Mouse (Mus musculus) embryonic facial prominence, embryonic 11.5 days (tissue): ENCODE measurements around the gene Usf2. TPM values are rescaled to one million over a fixed set of nuclear protein-coding genes. Genes with fewer than 3 reads are reported as not detected.
A peak's percentile ranks its signal among the peaks of the same experiment; 100 is the strongest.

Source experiments
- ATAC-seq: fragments of 200-750 bp; cut with Nextera tagmentation; replicated peaks from 2 replicates; pipeline ENCODE4 v1.8.0; 2017; ENCODE audit warnings: low read depth; ENCODE audit not compliant: insufficient number of reproducible peaks, low FRiP score, low TSS enrichment
- DNase-seq: peaks from one replicate; pipeline ENCODE4 v3.0.0-alpha.2; 2015; ENCODE audit warnings: low spot score
- H3K27ac ChIP-seq: fragments of 300-500 bp; sonication (generic); replicated peaks from 2 replicates; pipeline ENCODE4 v1.5.1; 2014; ENCODE audit warnings: mild to moderate bottlenecking, low read depth, low read length, control low read depth
- H3K27me3 ChIP-seq: fragments of 300-500 bp; sonication (generic); 2 replicates; pipeline ENCODE4 v1.6.1; 2014; ENCODE audit warnings: mild to moderate bottlenecking, low read length, moderate library complexity, mixed read lengths; ENCODE audit not compliant: control insufficient read depth, insufficient read depth
- H3K36me3 ChIP-seq: fragments of 300-500 bp; sonication (generic); replicated peaks from 2 replicates; pipeline ENCODE4 v1.6.1; 2014; ENCODE audit warnings: low read depth, mild to moderate bottlenecking, low read length, moderate library complexity, mixed read lengths; ENCODE audit not compliant: control insufficient read depth, insufficient read depth
- H3K4me1 ChIP-seq: fragments of 300-500 bp; sonication (generic); 2 replicates; pipeline ENCODE4 v1.6.1; 2014; ENCODE audit warnings: low read length, mixed read lengths; ENCODE audit not compliant: control insufficient read depth, insufficient read depth
- H3K4me2 ChIP-seq: fragments of 300-500 bp; sonication (generic); 2 replicates; pipeline ENCODE4 v1.6.1; 2014; ENCODE audit warnings: low read depth, mild to moderate bottlenecking, control low read depth, low read length, moderate library complexity
- H3K4me3 ChIP-seq: fragments of 300-500 bp; sonication (generic); 2 replicates; pipeline ENCODE4 v1.5.1; 2014; ENCODE audit warnings: low read depth, low read length, control low read depth
- H3K9ac ChIP-seq: fragments of 300-500 bp; sonication (generic); replicated peaks from 2 replicates; pipeline ENCODE4 v1.6.1; 2014; ENCODE audit warnings: mild to moderate bottlenecking, control low read depth, low read length
- H3K9me3 ChIP-seq: fragments of 300-500 bp; sonication (generic); replicated peaks from 2 replicates; pipeline ENCODE4 v1.6.1; 2016; ENCODE audit warnings: mild to moderate bottlenecking, low read length, inconsistent platforms, mixed read lengths; ENCODE audit not compliant: control insufficient read depth
- WGBS: fragments of 180-500 bp; shearing (Covaris S2); extraction: QIAGEN DNeasy Blood & Tissue Kit; methylation state at CpG from one replicate; pipeline ENCODE4 v1.1.7; 2014; 5-methylcytosine and 5-hydroxymethylcytosine counted together
- polyA plus RNA-seq: library from polyadenylated mRNA; unstranded; fragments of >200 nt; fragmentation: Nextera tagmentation; extraction: Ambion mirVana; gene quantifications from 2 replicates; pipeline ENCODE4 v1.2.1, GENCODE M21; 2014

Usf2 gene
- polyA plus RNA-seq, 1 experiment from 2014 or later = 21.9 TPM

DNA sequence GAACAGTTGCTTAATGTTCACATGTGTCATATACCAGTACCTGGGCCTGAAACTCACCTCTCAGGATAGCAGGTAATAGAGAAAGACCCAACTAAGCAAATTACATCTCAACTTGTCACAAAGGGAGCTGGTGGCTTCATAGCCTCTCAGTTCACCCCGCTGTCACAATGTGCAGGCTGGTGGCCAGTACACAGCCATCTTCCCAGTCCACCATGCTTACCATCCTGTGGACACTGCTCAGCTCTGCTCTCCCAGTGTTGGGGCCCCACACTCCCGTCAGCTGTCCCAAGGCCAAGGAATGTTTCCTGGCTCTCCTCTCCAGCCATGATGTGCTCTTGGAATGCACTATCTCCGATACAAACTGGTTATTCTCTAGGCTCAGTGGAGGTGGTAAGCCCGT lies 25.1 kb upstream of the Usf2 start:
- 91% methylated on average over 4 of the region's 4 CpGs for WGBS
- Histone ChIP-seq H3K36me3 (no peaks in the 10 kb centered on the region; the same call in 1 of the 2 replicates), H3K9me3 (no peaks in the 10 kb centered on the region), H3K4me3 (no peak overlapping the region), H3K27ac (no peak overlapping the region), H3K4me2 (no peak overlapping the region), H3K27me3 (no peaks in the 10 kb centered on the region), H3K9ac (no peak overlapping the region), H3K4me1 (no peaks in the 10 kb centered on the region)
- ATAC-seq = no peak
- DNase-seq = no peak

GRCm38 (mm10) chr7:30973501-30974289 lies 17.1 kb upstream of the Usf2 start, which contains the start of gene Fam187b:
TSS of gene Fam187b (plus strand) at chr7:30973790.
- H3K27me3 ChIP-seq = peaks cover 20% of the 10 kb centered on the region
- H3K4me3 ChIP-seq = peak within 1 kb of the TSS; percentile 39
- H3K9me3 ChIP-seq = no peaks in the 10 kb centered on the region
- no peaks in the 10 kb centered on the region for H3K4me1 ChIP-seq
- DNase-seq = peak; percentile 88
- H3K27ac ChIP-seq = no peak within 1 kb of the TSS
- WGBS = 0% methylated on average over 36 of the region's 37 CpGs
- peak; percentile 83 for ATAC-seq
- peak within 1 kb of the TSS; percentile 59 for H3K4me2 ChIP-seq
- peak within 1 kb of the TSS; percentile 53 for H3K9ac ChIP-seq
- H3K36me3 ChIP-seq = no peaks in the 10 kb centered on the region

- H3K4me3 ChIP-seq = peak within 1 kb of the TSS; percentile 39
- DNase-seq (peak; percentile 55), ATAC-seq (peak; percentile 68)
- no peak within 1 kb of the TSS for H3K27ac ChIP-seq
- WGBS = 1% methylated on average over 19 of the region's 19 CpGs
- peaks cover 20% of the 10 kb centered on the region for H3K27me3 ChIP-seq
- H3K36me3 ChIP-seq = no peaks in the 10 kb centered on the region
- H3K9me3 ChIP-seq = no peaks in the 10 kb centered on the region
- H3K9ac ChIP-seq = peak within 1 kb of the TSS; percentile 53
- no peaks in the 10 kb centered on the region for H3K4me1 ChIP-seq
- H3K4me2 ChIP-seq = peak within 1 kb of the TSS; percentile 59
Measured at GRCm38 (mm10) chr7:30973251-30973500, 16.6 kb upstream of the Usf2 start, which contains the start of gene Lsr. TSS of gene Lsr (minus strand) at chr7:30973464.

GRCm38 (mm10) chr7:30972426-30973250 lies 16.0 kb upstream of the Usf2 start:
- Histone ChIP-seq H3K9me3 (no peaks in the 10 kb centered on the region), H3K4me1 (no peaks in the 10 kb centered on the region), H3K36me3 (no peaks in the 10 kb centered on the region), H3K27ac (no peak overlapping the region), H3K9ac (peak overlapping the region; percentile 53), H3K27me3 (peaks cover 20% of the 10 kb centered on the region), H3K4me2 (peak overlapping the region; percentile 59), H3K4me3 (peak overlapping the region; percentile 39)
- DNase-seq = no peak
- ATAC-seq = 0 out of 2 replicates have a peak, but pooled peaks have one; percentile 4
- WGBS = 4% methylated on average over 41 of the region's 41 CpGs

GRCm38 (mm10) chr7:30971901-30972300 lies 15.3 kb upstream of the Usf2 start:
- Histone ChIP-seq H3K36me3 (no peaks in the 10 kb centered on the region), H3K27ac (no peak overlapping the region), H3K9ac (no peak overlapping the region), H3K27me3 (peaks cover 20% of the 10 kb centered on the region), H3K4me1 (no peaks in the 10 kb centered on the region), H3K4me2 (no peak overlapping the region), H3K4me3 (peak overlapping the region; percentile 39; the same call in 1 of the 2 replicates), H3K9me3 (no peaks in the 10 kb centered on the region)
- WGBS = 91% methylated on average over 15 of the region's 15 CpGs
- no peak for ATAC-seq
- no peak for DNase-seq

- H3K27ac ChIP-seq = no peak overlapping the region
- no peak overlapping the region for H3K4me3 ChIP-seq
- no peaks in the 10 kb centered on the region for H3K4me1 ChIP-seq
- DNase-seq = no peak
- no peaks in the 10 kb centered on the region for H3K9me3 ChIP-seq
- no peak for ATAC-seq
- no peak overlapping the region for H3K4me2 ChIP-seq
- peaks cover 20% of the 10 kb centered on the region for H3K27me3 ChIP-seq
- H3K9ac ChIP-seq = no peak overlapping the region
- WGBS = 70% methylated on average over 4 of the region's 4 CpGs
- H3K36me3 ChIP-seq = no peaks in the 10 kb centered on the region
Measured at GRCm38 (mm10) chr7:30969174-30969573, 12.6 kb upstream of the Usf2 start.

DNA sequence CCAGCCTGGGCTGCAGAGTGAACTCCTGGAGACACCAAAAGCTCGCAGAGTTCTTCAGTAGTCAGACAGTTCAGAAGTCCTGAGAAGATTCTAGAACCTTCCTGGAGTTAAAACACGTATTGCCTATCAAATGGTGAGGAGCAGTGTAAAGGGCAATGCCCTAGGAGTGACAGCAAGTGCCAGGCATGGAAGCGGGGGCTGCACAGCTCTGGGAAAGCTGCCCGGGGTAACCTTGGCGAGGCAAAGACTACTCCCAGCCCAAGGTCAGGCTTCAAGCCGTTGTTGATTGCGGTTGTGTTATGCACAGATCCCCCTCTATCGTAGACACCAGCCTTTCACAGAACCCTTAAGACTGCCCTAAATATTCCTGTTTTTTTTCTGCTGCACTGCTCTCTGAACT lies 12.0 kb upstream of the Usf2 start:
- Histone ChIP-seq H3K4me3 (no peak overlapping the region), H3K36me3 (no peaks in the 10 kb centered on the region), H3K27ac (no peak overlapping the region), H3K4me1 (no peaks in the 10 kb centered on the region), H3K27me3 (peaks cover 20% of the 10 kb centered on the region), H3K9me3 (no peaks in the 10 kb centered on the region), H3K4me2 (no peak overlapping the region), H3K9ac (no peak overlapping the region)
- WGBS = 96% methylated on average over 8 of the region's 8 CpGs
- no peak for ATAC-seq
- DNase-seq = no peak

DNA sequence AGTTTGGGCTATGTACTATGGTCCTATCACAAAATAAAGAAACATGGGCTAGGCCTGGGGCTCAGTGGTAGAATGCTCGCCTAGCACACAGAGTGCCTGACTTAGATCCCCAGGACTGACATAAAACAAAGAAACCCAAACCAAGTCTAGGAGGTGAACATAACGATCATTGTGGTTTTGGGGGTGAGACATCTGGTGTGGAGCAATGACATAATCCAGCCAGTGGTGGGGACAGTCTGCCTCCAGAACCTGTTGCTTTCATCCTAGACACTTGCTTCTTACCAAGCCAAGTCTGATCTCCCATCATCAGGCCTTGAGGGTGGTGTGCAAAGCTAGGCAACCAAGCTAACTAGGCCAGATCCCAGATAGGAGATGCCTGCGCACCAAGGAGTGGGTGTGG lies 10.1 kb upstream of the Usf2 start:
- Histone ChIP-seq H3K36me3 (no peaks in the 10 kb centered on the region), H3K9me3 (no peaks in the 10 kb centered on the region), H3K4me1 (no peaks in the 10 kb centered on the region), H3K27me3 (peaks cover 1% of the 10 kb centered on the region; the same call in 1 of the 2 replicates), H3K27ac (no peak overlapping the region), H3K4me2 (no peak overlapping the region), H3K4me3 (no peak overlapping the region), H3K9ac (no peak overlapping the region)
- no peak for DNase-seq
- ATAC-seq = no peak
- 78% methylated on average over 3 of the region's 3 CpGs for WGBS
